Mouse (Mus musculus) urinary bladder, postnatal 4 days (tissue): Measurements from ENCODE around the gene Cdkn1b.

Experiments used
- DNase-seq, 2 experiments: peaks; one replicate each; pipeline ENCODE4 v3.0.0; 2021 to 2022; ENCODE audit warnings: low spot score in 2 of 2

Cdkn1b gene

GRCm38 (mm10) chr6:134968326-134968725, 48.1 kb downstream of the Cdkn1b start:
- DNase-seq = no peak

GRCm38 (mm10) chr6:134969498-134969897, 49.3 kb downstream of the Cdkn1b start:
- DNase-seq = no peak

- no peak for DNase-seq
Observed at GRCm38 (mm10) chr6:134972096-134972495, 51.9 kb downstream of the Cdkn1b start.
